Mouse (Mus musculus): ENCODE measurements around the gene Npr2. TPM values are rescaled to one million over a fixed set of nuclear protein-coding genes. Genes with fewer than 3 reads are reported as not detected.

Npr2 gene
- polyA plus RNA-seq, 1 experiment from 2014 or later: 15.1 TPM

- Histone ChIP-seq H3K9ac (replicated peaks; ENCODE audit: low read length) (no peak overlapping the region), H3K9me3 (ENCODE audit: control insufficient read depth, low read length) (no peaks in the 10 kb centered on the region), H3K4me2 (ENCODE audit: low read length) (no peak overlapping the region), H3K27me3 (ENCODE audit: control insufficient read depth, insufficient read depth, low read length) (no peaks in the 10 kb centered on the region), H3K4me1 (ENCODE audit: control insufficient read depth, insufficient read depth, low read length) (no peaks in the 10 kb centered on the region), H3K27ac (replicated peaks; ENCODE audit: low read depth, low read length) (no peak overlapping the region), H3K4me3 (replicated peaks; ENCODE audit: low read depth, low read length) (no peak overlapping the region), H3K36me3 (ENCODE audit: control insufficient read depth, insufficient read depth, low read length) (no peaks in the 10 kb centered on the region)
- 72% methylated on average over 10 of the region's 10 CpGs for WGBS
- DNase-seq (no peak), ATAC-seq (ENCODE audit: low FRiP score, low TSS enrichment) (no peak)
Measured at GRCm38 (mm10) chr4:43612534-43612933, 19.2 kb upstream of the Npr2 start.

GRCm38 (mm10) chr4:43613060-43613730 lies 18.5 kb upstream of the Npr2 start:
- no peak for ATAC-seq (ENCODE audit: low FRiP score, low TSS enrichment)
- Histone ChIP-seq H3K27ac (replicated peaks; ENCODE audit: low read depth, low read length) (no peak overlapping the region), H3K9ac (replicated peaks; ENCODE audit: low read length) (no peak overlapping the region), H3K4me3 (replicated peaks; ENCODE audit: low read depth, low read length) (no peak overlapping the region), H3K36me3 (ENCODE audit: control insufficient read depth, insufficient read depth, low read length) (no peaks in the 10 kb centered on the region), H3K4me1 (ENCODE audit: control insufficient read depth, insufficient read depth, low read length) (no peaks in the 10 kb centered on the region), H3K4me2 (ENCODE audit: low read length) (no peak overlapping the region), H3K27me3 (ENCODE audit: control insufficient read depth, insufficient read depth, low read length) (no peaks in the 10 kb centered on the region), H3K9me3 (ENCODE audit: control insufficient read depth, low read length) (no peaks in the 10 kb centered on the region)
- WGBS: 70% methylated on average over 3 of the region's 3 CpGs
- no peak for DNase-seq

DNA sequence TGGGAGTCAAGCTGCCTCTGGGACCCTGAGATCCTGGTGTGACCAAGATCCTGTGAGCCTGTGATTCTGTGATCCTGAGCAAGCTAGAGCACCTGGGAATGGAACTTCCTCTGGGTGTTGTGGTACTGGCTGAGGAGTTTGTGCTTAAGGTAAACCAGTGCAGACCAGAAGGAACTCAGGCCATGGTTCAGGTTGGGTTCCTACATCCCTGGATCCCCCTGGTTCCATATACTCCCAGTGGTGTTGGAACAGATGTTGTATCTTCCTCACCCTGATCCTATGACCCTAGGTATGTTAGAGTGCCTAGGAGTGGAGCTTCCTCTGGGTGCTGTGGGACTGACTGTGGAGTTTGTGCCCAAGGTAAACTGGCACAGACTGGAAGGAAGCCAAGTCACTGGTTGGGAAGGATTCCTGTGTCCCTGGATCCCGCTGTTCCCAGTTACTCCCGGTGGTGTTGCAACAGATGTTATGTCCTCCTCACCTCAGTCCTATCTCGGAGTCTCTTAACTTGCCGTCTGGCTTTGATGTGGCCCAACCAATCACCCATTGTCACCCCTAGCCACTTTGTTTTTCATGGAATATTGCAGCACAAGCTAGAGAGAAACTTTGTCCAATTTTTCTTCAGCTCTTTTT lies 11.5 kb upstream of the Npr2 start:
- Histone ChIP-seq H3K4me2 (ENCODE audit: low read length) (no peak overlapping the region), H3K4me3 (replicated peaks; ENCODE audit: low read depth, low read length) (no peak overlapping the region), H3K27me3 (ENCODE audit: control insufficient read depth, insufficient read depth, low read length) (no peaks in the 10 kb centered on the region), H3K4me1 (ENCODE audit: control insufficient read depth, insufficient read depth, low read length) (no peaks in the 10 kb centered on the region), H3K9me3 (ENCODE audit: control insufficient read depth, low read length) (peaks cover 6% of the 10 kb centered on the region; the same call in 1 of the 2 replicates), H3K27ac (replicated peaks; ENCODE audit: low read depth, low read length) (no peak overlapping the region), H3K36me3 (ENCODE audit: control insufficient read depth, insufficient read depth, low read length) (no peaks in the 10 kb centered on the region), H3K9ac (replicated peaks; ENCODE audit: low read length) (no peak overlapping the region)
- WGBS: 88% methylated on average over 4 of the region's 4 CpGs
- DNase-seq (no peak), ATAC-seq (ENCODE audit: low FRiP score, low TSS enrichment) (no peak)

DNA sequence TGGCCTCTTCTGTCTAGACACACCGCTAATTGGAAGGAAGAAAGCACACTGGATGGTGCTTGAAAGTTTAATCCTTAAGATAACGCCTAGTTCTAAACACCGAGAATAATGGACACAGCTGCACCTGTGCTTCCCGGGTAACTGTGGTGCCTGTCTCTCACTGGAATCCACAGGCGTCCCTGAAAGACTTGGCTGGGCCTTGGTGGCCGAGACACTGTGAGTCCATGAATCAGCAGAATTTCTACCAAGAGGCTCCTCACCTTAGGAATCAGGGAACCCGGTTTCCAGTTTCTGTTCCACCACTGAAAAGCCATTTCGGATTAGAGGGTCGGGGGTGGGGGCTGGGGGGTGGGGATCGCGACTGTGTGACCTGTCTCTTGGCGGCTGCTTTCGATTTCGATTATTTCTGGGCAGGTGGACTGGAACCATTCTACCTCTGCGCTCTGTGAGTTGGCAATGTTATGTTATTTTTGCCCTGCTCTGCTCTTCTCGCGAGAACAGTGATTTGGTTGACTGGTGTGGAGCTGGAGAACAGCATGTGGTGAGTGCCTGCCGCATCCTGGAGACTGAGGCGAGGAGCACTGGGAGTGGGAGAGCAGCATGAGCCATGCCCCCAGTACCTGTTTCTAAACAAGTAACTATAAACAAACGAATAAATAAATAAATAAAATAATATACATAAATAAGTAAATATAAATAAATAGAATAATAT lies 2.5 kb upstream of the Npr2 start:
- H3K36me3 ChIP-seq (ENCODE audit: control insufficient read depth, insufficient read depth, low read length): no peaks in the 10 kb centered on the region
- H3K4me1 ChIP-seq (ENCODE audit: control insufficient read depth, insufficient read depth, low read length): peaks cover 28% of the 10 kb centered on the region
- no peak overlapping the region for H3K27ac ChIP-seq (replicated peaks; ENCODE audit: low read depth, low read length)
- H3K4me2 ChIP-seq (ENCODE audit: low read length): no peak overlapping the region
- 36% methylated on average over 20 of the region's 20 CpGs for WGBS
- H3K4me3 ChIP-seq (replicated peaks; ENCODE audit: low read depth, low read length): no peak overlapping the region
- H3K9me3 ChIP-seq (ENCODE audit: control insufficient read depth, low read length): peaks cover 3% of the 10 kb centered on the region; the same call in 1 of the 2 replicates
- H3K27me3 ChIP-seq (ENCODE audit: control insufficient read depth, insufficient read depth, low read length): no peaks in the 10 kb centered on the region
- ATAC-seq (ENCODE audit: low FRiP score, low TSS enrichment) (no peak), DNase-seq (peak; percentile 74)
- no peak overlapping the region for H3K9ac ChIP-seq (replicated peaks; ENCODE audit: low read length)

DNA sequence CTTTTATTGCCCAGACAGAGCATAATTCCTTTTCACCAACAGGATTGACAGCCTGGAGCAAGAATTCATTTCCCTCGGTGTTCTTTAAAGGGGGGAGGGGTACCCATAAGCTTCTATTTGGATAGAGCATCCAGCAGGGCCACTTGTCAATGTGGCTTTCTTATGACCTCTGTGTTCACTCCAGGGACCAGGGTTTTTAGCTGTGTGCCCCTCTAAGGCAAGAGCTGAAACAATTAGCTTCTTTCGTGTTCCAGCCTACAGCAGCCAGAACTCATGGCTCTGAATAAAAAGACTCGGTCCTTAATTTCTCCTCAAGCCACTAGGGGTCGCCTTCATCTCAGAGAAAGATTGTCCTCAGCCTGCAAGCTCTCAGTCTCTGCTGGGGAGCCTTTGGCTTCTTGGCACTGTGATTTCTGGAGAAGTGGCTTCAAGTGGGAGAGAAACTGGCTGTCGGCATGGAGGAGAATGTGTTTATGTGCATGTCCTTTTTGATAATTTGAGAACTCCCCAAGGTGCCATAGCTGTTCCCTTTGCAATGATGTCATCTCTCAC lies 1.6 kb upstream of the Npr2 start:
- H3K36me3 ChIP-seq (ENCODE audit: control insufficient read depth, insufficient read depth, low read length): no peaks in the 10 kb centered on the region
- peaks cover 28% of the 10 kb centered on the region for H3K4me1 ChIP-seq (ENCODE audit: control insufficient read depth, insufficient read depth, low read length)
- H3K9me3 ChIP-seq (ENCODE audit: control insufficient read depth, low read length): peaks cover 3% of the 10 kb centered on the region; the same call in 1 of the 2 replicates
- H3K4me3 ChIP-seq (replicated peaks; ENCODE audit: low read depth, low read length): no peak overlapping the region; the same call in 1 of the 2 replicates
- peak overlapping the region; percentile 88 for H3K27ac ChIP-seq (replicated peaks; ENCODE audit: low read depth, low read length)
- DNase-seq (peak; percentile 95), ATAC-seq (ENCODE audit: low FRiP score, low TSS enrichment) (peak; percentile 63)
- peak overlapping the region; percentile 39 for H3K4me2 ChIP-seq (ENCODE audit: low read length)
- WGBS: 0% methylated on average over 5 of the region's 5 CpGs
- H3K9ac ChIP-seq (replicated peaks; ENCODE audit: low read length): 0 out of 2 replicates have a peak overlapping the region, but pooled peaks have one; percentile 4
- no peaks in the 10 kb centered on the region for H3K27me3 ChIP-seq (ENCODE audit: control insufficient read depth, insufficient read depth, low read length)

- Histone ChIP-seq H3K4me3 (replicated peaks; ENCODE audit: low read depth, low read length) (peak overlapping the region; percentile 56), H3K4me2 (ENCODE audit: low read length) (peak overlapping the region; percentile 88), H3K9ac (replicated peaks; ENCODE audit: low read length) (peak overlapping the region; percentile 95), H3K9me3 (ENCODE audit: control insufficient read depth, low read length) (no peaks in the 10 kb centered on the region; the same call in 1 of the 2 replicates), H3K4me1 (ENCODE audit: control insufficient read depth, insufficient read depth, low read length) (peaks cover 28% of the 10 kb centered on the region), H3K27ac (replicated peaks; ENCODE audit: low read depth, low read length) (peak overlapping the region; percentile 88), H3K36me3 (ENCODE audit: control insufficient read depth, insufficient read depth, low read length) (no peaks in the 10 kb centered on the region), H3K27me3 (ENCODE audit: control insufficient read depth, insufficient read depth, low read length) (no peaks in the 10 kb centered on the region)
- 12% methylated on average over 5 of the region's 5 CpGs for WGBS
- peak; percentile 19; the same call in 1 of the 2 replicates for ATAC-seq (ENCODE audit: low FRiP score, low TSS enrichment)
- peak; percentile 45 for DNase-seq
Measured at GRCm38 (mm10) chr4:43630671-43631045, 1.1 kb upstream of the Npr2 start.

DNA sequence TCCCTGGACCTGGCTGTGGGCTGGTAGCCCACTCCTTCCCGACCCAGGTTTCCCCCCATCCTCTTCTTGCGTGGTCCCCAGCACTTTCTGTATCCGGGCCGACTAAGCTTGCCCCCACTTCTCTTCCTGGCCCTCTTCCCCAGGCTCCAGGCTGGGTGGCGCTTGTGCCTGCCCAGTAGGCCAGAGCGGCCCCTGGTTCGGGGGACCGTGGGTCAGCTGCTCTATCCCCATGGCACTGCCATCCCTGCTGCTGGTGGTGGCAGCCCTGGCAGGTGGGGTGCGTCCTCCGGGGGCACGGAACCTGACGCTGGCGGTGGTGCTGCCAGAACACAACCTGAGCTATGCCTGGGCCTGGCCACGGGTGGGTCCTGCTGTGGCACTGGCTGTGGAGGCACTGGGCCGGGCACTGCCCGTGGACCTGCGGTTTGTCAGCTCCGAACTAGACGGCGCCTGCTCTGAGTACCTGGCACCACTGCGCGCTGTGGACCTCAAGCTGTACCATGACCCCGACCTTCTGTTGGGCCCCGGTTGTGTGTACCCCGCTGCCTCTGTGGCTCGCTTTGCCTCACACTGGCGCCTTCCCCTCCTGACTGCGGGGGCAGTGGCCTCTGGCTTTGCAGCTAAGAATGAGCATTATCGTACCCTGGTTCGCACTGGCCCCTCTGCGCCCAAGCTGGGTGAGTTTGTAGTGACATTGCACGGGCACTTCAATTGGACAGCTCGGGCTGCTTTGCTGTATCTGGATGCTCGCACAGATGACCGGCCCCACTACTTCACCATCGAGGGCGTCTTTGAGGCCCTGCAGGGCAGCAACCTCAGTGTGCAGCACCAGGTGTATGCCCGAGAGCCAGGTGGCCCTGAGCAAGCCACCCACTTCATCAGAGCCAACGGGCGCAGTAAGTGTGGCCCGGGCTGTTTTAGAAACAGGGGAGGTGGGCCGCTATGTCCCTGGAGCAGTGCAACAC lies 503 bp downstream of the Npr2 start:
- Histone ChIP-seq H3K4me3 (replicated peaks; ENCODE audit: low read depth, low read length) (peak overlapping the region; percentile 56), H3K27ac (replicated peaks; ENCODE audit: low read depth, low read length) (peak overlapping the region; percentile 88), H3K4me1 (ENCODE audit: control insufficient read depth, insufficient read depth, low read length) (peaks cover 28% of the 10 kb centered on the region), H3K9ac (replicated peaks; ENCODE audit: low read length) (peak overlapping the region; percentile 95), H3K4me2 (ENCODE audit: low read length) (peak overlapping the region; percentile 88), H3K27me3 (ENCODE audit: control insufficient read depth, insufficient read depth, low read length) (no peaks in the 10 kb centered on the region), H3K9me3 (ENCODE audit: control insufficient read depth, low read length) (no peaks in the 10 kb centered on the region), H3K36me3 (ENCODE audit: control insufficient read depth, insufficient read depth, low read length) (no peaks in the 10 kb centered on the region)
- DNase-seq (peak; percentile 27), ATAC-seq (ENCODE audit: low FRiP score, low TSS enrichment) (peak; percentile 26)
- WGBS: 43% methylated on average over 42 of the region's 42 CpGs

DNA sequence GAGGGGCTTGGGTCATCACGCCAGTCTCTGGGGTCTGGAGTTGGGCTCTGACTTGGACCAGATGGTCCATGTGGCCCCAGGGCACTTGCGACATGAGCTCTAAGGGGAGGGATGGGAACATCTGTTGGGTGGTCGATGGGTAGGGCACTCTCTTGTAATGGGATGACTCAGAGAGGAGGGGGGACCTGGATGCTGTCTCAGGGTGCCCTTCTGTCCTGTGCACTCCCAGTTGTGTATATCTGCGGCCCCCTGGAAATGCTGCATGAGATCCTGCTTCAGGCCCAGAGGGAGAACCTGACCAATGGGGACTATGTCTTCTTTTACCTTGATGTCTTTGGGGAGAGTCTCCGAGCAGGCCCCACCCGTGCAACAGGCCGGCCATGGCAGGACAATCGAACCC lies 1.6 kb downstream of the Npr2 start:
- no peak for DNase-seq
- ATAC-seq (ENCODE audit: low FRiP score, low TSS enrichment): no peak
- WGBS: 75% methylated on average over 8 of the region's 8 CpGs

More for the DNA sequence above, 1.6 kb downstream of the Npr2 start:
- Histone ChIP-seq H3K4me1 (ENCODE audit: control insufficient read depth, insufficient read depth, low read length) (peaks cover 28% of the 10 kb centered on the region), H3K9ac (replicated peaks; ENCODE audit: low read length) (peak overlapping the region; percentile 95; the same call in 1 of the 2 replicates), H3K27me3 (ENCODE audit: control insufficient read depth, insufficient read depth, low read length) (no peaks in the 10 kb centered on the region), H3K9me3 (ENCODE audit: control insufficient read depth, low read length) (no peaks in the 10 kb centered on the region), H3K4me2 (ENCODE audit: low read length) (peak overlapping the region; percentile 88), H3K4me3 (replicated peaks; ENCODE audit: low read depth, low read length) (no peak overlapping the region), H3K27ac (replicated peaks; ENCODE audit: low read depth, low read length) (no peak overlapping the region), H3K36me3 (ENCODE audit: control insufficient read depth, insufficient read depth, low read length) (no peaks in the 10 kb centered on the region)

Data from midbrain, embryonic 14.5 days (tissue).